Mouse (Mus musculus): ENCODE results near the gene Hist1h1a. TPM values are rescaled to one million over a fixed set of nuclear protein-coding genes. Genes with fewer than 3 reads are reported as not detected.
"Not testable (repeated sequence)": the region's sequence is repeated elsewhere in the genome, so short reads cannot be mapped to it uniquely, and the experiment has no call there.

The Hist1h1a gene
- polyA plus RNA-seq, 1 experiment from 2014 or later: 4.3 TPM

DNA sequence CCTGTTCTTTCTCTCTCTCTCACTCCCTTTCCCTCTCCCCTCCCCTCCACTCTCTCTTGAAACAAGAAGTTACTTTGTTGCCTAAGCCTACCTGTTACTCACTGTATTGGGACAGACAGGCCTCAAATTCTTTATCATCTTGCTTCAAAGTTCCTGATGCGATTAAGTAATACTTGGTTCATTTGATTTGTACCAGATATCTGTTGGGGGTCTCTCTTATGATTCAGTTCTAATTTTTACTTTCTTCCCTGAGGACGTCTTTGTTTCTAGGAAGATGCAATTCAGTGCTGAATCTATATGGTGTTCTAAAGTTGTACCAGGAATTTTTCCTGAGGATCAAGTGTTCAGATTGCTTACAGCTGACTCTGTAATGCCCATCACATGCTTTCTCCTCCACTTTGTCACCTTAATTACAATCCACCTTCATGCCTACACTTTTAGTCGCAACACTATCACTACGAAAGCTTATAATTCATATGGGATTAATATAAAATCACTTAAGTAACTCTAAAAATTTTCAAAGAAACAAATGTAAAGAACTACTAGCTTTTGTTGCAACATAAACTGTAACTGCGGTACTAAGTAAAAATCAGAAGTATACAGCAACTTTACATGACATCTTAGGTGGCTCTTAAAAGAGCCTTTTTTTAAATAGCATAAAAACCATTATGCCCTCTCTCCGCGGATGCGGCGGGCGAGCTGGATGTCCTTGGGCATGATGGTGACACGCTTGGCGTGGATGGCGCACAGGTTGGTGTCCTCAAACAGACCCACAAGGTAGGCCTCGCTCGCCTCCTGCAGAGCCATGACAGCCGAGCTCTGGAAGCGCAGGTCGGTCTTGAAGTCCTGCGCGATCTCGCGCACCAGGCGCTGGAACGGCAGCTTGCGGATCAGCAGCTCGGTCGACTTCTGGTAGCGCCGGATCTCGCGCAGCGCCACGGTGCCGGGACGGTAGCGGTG is 18.8 kb upstream of the Hist1h1a start:
- Histone ChIP-seq H3K4me2 (peak overlapping the region; percentile 66), H3K27me3 (no peaks in the 10 kb centered on the region), H3K4me1 (replicated peaks) (peaks cover 45% of the 10 kb centered on the region), H3K4me3 (replicated peaks) (peak overlapping the region; percentile 62), H3K9ac (peak overlapping the region; percentile 62), H3K36me3 (replicated peaks) (no peaks in the 10 kb centered on the region), H3K9me3 (replicated peaks) (no peaks in the 10 kb centered on the region), H3K27ac (replicated peaks) (peak overlapping the region; percentile 99)
- WGBS (ENCODE audit: insufficient replicate concordance): under 1% methylated on average over 19 of the region's 36 CpGs
- ATAC-seq (ENCODE audit: insufficient read depth): no peak

DNA sequence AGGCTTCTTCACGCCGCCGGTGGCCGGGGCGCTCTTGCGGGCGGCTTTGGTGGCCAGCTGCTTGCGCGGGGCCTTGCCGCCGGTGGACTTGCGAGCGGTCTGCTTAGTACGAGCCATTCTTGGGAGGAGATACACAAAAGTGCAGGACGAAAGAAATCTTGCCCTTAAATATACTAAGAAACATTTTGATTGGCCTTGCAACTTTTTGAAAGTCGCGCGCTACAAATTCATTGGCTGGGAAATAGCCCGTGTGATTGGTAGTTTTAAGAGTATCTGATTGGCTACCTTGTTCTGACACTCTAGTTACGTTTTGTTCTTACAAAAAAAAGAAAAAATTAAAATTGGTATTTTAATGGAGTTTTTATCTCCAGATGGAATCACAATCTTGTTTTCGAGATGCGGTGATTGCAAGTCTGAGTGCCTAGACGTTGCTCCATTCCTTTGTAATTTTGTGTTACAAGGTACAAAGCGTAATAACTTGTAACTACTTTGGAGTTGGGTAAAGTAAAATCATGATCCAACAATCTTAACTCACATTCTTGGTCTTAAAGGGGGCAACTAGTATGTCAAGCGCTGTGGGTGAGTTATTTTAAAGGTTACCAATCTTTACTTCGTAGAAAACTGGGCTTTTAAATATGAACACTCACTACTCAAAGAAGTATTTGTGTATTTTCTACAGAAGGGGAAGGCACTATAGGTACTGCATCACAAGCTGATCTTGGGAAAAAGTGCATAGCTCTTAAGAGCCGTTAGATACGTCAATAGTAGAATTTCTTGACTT is 17.9 kb upstream of the Hist1h1a start, which contains the start of gene Hist1h3c:
Gene Hist1h3c (minus strand): TSS at position 222 of the 781 bp plus-strand sequence.
- ATAC-seq (ENCODE audit: insufficient read depth): peak; percentile 53
- WGBS (ENCODE audit: insufficient replicate concordance): under 1% methylated on average over 28 of the region's 28 CpGs
- H3K27ac ChIP-seq (replicated peaks): peak within 1 kb of the TSS; percentile 99
- peaks cover 48% of the 10 kb centered on the region for H3K4me1 ChIP-seq (replicated peaks)
- no peaks in the 10 kb centered on the region for H3K9me3 ChIP-seq (replicated peaks)
- H3K36me3 ChIP-seq (replicated peaks): no peaks in the 10 kb centered on the region
- H3K4me3 ChIP-seq (replicated peaks): peak within 1 kb of the TSS; percentile 62
- no peaks in the 10 kb centered on the region for H3K27me3 ChIP-seq
- H3K4me2 ChIP-seq: peak within 1 kb of the TSS; percentile 66
- peak within 1 kb of the TSS; percentile 81 for H3K9ac ChIP-seq

DNA sequence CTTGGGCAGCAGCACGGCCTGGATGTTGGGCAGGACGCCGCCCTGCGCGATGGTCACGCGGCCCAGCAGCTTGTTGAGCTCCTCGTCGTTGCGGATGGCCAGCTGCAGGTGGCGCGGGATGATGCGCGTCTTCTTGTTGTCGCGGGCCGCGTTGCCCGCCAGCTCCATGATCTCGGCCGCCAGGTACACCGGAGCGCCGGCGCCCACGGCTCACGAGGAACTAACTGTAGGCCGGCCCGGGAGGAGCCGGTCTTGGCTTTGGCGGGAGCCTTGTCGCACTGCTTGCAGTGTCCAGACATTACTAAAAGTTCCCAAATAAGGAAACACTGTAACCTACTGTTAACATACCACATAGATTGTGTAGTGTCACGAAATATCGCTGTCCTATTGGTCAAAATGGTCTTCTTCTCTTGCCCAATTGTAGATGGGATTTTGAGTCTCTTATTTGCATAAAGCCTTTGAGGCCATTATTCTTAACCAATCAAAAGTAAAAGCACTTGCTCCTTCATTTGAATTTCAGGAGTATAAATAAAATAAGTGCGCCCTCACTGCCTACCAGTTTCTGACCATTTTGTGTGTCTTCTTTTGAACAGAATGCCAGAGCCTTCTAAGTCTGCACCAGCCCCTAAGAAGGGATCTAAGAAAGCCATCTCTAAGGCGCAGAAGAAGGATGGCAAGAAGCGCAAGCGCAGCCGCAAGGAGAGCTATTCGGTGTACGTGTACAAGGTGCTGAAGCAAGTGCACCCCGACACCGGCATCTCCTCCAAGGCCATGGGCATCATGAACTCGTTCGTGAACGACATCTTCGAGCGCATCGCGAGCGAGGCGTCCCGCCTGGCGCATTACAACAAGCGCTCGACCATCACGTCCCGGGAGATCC is 17.0 kb upstream of the Hist1h1a start, which contains the start of gene Hist1h2bb:
Gene Hist1h2bb (plus strand): TSS at position 534 of the 880 bp plus-strand sequence.
- 0% methylated on average over 45 of the region's 58 CpGs for WGBS (ENCODE audit: insufficient replicate concordance)
- Histone ChIP-seq H3K9ac (peak within 1 kb of the TSS; percentile 81), H3K4me2 (peak within 1 kb of the TSS; percentile 66), H3K4me1 (replicated peaks) (peaks cover 45% of the 10 kb centered on the region), H3K27ac (replicated peaks) (peak within 1 kb of the TSS; percentile 99), H3K4me3 (replicated peaks) (peak within 1 kb of the TSS; percentile 62)
- not testable (repeated sequence) for H3K36me3 ChIP-seq (replicated peaks); H3K27me3 ChIP-seq; H3K9me3 ChIP-seq (replicated peaks)
- peak; percentile 75 for ATAC-seq (ENCODE audit: insufficient read depth)

DNA sequence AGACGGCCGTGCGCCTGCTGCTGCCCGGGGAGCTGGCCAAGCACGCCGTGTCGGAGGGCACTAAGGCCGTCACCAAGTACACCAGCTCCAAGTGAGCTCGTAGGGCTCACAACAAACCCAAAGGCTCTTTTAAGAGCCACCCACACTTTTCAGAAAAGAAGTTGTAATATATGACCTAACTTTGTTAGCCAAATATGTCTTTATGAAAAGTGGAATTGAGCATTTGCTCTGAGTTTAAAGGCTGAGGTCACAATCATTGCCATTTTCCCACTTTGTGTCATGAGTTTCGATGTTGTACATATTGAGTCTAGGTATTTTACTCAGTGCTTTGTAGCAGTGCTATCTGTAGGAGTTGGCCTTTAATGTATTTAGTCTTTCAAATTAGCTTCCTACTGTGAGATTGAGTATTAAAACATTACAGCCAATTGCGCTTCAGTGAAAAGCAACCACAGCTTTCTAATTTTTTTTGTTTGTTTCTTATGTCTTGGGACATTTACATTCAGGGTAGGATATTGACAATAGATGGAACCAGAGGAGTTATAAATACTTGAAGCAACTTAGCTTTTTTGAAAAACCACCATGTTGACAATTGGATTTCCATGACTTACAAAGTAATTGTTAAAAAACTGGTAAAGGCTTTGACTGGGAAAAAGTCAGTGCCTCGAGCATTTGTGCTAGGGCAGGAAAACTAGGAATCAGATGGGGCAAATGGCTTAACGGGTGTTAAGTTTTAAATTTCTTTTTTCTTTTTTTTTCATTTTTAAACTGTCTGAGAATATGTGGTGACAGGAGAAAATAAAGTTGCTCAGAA is 16.2 kb upstream of the Hist1h1a start:
- H3K4me1 ChIP-seq (replicated peaks): peaks cover 38% of the 10 kb centered on the region
- no peaks in the 10 kb centered on the region for H3K9me3 ChIP-seq (replicated peaks)
- H3K4me3 ChIP-seq (replicated peaks): peak overlapping the region; percentile 62
- peak overlapping the region; percentile 66 for H3K4me2 ChIP-seq
- no peaks in the 10 kb centered on the region for H3K36me3 ChIP-seq (replicated peaks)
- 3% methylated on average over 13 of the region's 13 CpGs for WGBS (ENCODE audit: insufficient replicate concordance)
- peak overlapping the region; percentile 81 for H3K9ac ChIP-seq
- no peaks in the 10 kb centered on the region for H3K27me3 ChIP-seq
- peak overlapping the region; percentile 99 for H3K27ac ChIP-seq (replicated peaks)
- ATAC-seq (ENCODE audit: insufficient read depth): peak; percentile 20; the same call in 1 of the 2 replicates

DNA sequence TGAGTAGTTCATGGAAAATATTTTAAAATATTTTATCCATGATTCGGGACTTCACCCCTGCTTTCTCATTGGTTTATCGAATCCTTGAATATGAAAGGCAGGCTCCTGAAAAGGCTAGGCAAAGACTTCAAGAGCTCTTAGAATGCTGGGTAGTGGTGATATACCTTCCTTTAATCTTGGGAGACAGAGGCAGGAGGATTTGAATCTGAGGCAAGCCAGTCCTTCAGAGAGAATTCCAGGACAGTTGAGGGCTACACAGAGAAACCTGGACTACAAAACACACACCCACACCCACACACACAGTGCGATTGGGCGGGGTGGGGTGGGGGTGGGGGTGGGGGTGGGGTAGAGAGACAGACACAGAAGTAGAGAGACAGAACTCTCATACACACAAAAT is 15.6 kb upstream of the Hist1h1a start:
- Histone ChIP-seq H3K4me1 (replicated peaks) (peaks cover 36% of the 10 kb centered on the region), H3K27ac (replicated peaks) (peak overlapping the region; percentile 99), H3K27me3 (no peaks in the 10 kb centered on the region), H3K9ac (peak overlapping the region; percentile 81), H3K4me2 (peak overlapping the region; percentile 66), H3K4me3 (replicated peaks) (peak overlapping the region; percentile 62), H3K9me3 (replicated peaks) (no peaks in the 10 kb centered on the region), H3K36me3 (replicated peaks) (no peaks in the 10 kb centered on the region)
- no peak for ATAC-seq (ENCODE audit: insufficient read depth)
- 6% methylated on average over 4 of the region's 4 CpGs for WGBS (ENCODE audit: insufficient replicate concordance)

DNA sequence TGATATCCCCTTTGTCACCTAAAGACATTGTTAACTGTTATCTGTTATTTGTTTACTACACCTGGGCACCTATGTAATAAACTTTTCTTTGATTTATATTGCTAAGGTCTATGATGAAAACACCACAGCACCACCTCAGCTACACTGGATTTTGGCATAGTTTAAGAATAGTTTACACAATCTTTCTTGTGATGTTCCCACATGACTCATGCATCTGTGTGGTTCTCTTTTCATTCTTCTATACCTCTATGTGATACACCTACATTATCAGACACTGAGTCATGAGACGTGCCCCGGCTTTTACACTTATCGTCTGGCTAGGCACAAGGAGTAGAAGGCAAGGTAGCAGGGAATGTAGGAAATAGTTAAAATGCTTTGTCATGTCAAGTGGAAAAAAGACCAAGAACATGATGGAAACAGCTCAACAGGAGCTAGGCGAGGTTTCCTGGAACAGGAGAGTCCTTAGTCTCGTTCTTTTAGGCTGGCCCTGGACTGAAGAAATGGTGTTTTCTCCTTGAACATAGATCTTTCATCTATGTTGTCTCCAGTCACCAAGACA is 13.8 kb upstream of the Hist1h1a start:
- peak overlapping the region; percentile 99 for H3K27ac ChIP-seq (replicated peaks)
- peak overlapping the region; percentile 17 for H3K9ac ChIP-seq
- H3K4me1 ChIP-seq (replicated peaks): peaks cover 35% of the 10 kb centered on the region
- no peak overlapping the region for H3K4me2 ChIP-seq
- H3K9me3 ChIP-seq (replicated peaks): no peaks in the 10 kb centered on the region
- WGBS (ENCODE audit: insufficient replicate concordance): 76% methylated on average over 5 of the region's 5 CpGs
- H3K36me3 ChIP-seq (replicated peaks): no peaks in the 10 kb centered on the region
- no peaks in the 10 kb centered on the region for H3K27me3 ChIP-seq
- H3K4me3 ChIP-seq (replicated peaks): no peak overlapping the region
- ATAC-seq (ENCODE audit: insufficient read depth): no peak

DNA sequence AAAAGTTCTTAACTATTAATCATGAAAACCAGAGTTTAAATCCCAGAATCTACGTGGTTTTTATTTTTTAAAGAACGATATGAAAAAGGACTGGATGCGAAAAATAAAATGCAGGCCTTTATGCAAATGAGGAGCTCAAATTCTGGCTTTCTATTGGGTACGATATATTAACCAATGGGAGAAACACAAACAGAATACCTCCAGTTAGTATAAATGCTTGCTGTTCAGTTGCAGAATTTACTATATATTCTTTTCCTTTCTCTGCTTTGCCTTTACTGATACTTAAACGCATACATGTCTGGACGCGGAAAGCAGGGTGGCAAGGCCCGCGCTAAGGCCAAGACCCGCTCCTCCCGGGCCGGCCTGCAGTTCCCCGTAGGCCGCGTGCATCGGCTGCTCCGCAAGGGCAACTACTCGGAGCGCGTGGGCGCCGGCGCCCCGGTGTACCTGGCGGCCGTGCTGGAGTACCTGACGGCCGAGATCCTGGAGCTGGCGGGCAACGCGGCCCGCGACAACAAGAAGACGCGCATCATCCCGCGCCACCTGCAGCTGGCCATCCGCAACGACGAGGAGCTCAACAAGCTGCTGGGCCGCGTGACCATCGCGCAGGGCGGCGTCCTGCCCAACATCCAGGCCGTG is 12.5 kb upstream of the Hist1h1a start, which contains the start of gene Hist1h2ab:
Gene Hist1h2ab (plus strand): TSS at position 288 of the 639 bp plus-strand sequence.
- not testable (repeated sequence) for H3K9me3 ChIP-seq (replicated peaks); H3K36me3 ChIP-seq (replicated peaks); H3K27me3 ChIP-seq
- ATAC-seq (ENCODE audit: insufficient read depth): peak; percentile 35
- H3K9ac ChIP-seq: peak within 1 kb of the TSS; percentile 63
- peak within 1 kb of the TSS; percentile 66 for H3K4me2 ChIP-seq
- peak within 1 kb of the TSS; percentile 99 for H3K27ac ChIP-seq (replicated peaks)
- WGBS (ENCODE audit: insufficient replicate concordance): under 1% methylated on average over 35 of the region's 47 CpGs
- H3K4me1 ChIP-seq (replicated peaks): peaks cover 41% of the 10 kb centered on the region
- H3K4me3 ChIP-seq (replicated peaks): peak within 1 kb of the TSS; percentile 51

DNA sequence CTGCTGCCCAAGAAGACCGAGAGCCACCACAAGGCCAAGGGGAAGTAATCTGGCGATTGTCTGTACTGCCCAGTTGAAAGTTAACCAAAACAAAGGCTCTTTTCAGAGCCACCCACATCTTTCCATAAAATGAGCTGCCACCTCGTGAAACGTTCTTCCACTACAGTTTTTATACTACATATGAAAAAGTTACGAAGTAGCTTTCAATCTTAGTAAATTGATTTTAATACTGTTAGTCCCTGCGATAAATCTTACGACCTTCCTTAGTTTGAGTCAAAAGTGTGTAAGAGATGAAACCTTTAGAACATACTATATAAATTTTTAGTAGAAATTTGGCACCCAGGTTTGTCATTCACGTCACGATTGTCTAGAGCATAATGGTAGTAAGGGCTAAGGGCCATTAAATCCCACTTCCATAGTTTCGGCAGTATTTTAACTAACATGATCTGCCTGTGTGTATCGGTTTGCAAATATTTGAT is 11.9 kb upstream of the Hist1h1a start:
- peaks cover 46% of the 10 kb centered on the region for H3K4me1 ChIP-seq (replicated peaks)
- H3K9ac ChIP-seq: peak overlapping the region; percentile 63
- peak overlapping the region; percentile 66 for H3K4me2 ChIP-seq
- ATAC-seq (ENCODE audit: insufficient read depth): peak; percentile 11
- no peaks in the 10 kb centered on the region for H3K27me3 ChIP-seq
- H3K27ac ChIP-seq (replicated peaks): peak overlapping the region; percentile 99
- no peaks in the 10 kb centered on the region for H3K9me3 ChIP-seq (replicated peaks)
- under 1% methylated on average over 11 of the region's 11 CpGs for WGBS (ENCODE audit: insufficient replicate concordance)
- H3K36me3 ChIP-seq (replicated peaks): no peaks in the 10 kb centered on the region
- H3K4me3 ChIP-seq (replicated peaks): peak overlapping the region; percentile 51

DNA sequence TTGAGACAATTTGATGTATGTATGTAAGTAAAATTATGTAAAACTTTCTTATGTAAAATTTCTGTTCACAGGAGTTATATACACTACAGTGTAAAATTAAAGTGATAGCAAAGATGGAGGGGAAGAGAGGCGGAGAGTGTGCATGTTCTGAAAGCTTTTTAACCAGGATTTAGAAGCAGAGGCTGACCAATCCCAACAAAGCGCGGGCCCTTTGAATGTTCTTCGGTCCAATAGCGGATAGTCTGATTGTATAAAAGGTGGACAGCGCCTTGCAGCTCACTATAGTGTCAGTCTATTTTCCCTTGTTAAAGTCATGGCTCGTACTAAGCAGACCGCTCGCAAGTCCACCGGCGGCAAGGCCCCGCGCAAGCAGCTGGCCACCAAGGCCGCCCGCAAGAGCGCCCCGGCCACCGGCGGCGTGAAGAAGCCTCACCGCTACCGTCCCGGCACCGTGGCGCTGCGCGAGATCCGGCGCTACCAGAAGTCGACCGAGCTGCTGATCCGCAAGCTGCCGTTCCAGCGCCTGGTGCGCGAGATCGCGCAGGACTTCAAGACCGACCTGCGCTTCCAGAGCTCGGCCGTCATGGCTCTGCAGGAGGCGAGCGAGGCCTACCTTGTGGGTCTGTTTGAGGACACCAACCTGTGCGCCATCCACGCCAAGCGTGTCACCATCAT is 11.3 kb upstream of the Hist1h1a start, which contains the start of gene Hist1h3b:
Gene Hist1h3b (plus strand): TSS at position 201 of the 675 bp plus-strand sequence.
- H3K27me3 ChIP-seq; H3K9me3 ChIP-seq (replicated peaks); H3K36me3 ChIP-seq (replicated peaks): not testable (repeated sequence)
- Histone ChIP-seq H3K4me1 (replicated peaks) (peaks cover 47% of the 10 kb centered on the region), H3K4me2 (peak within 1 kb of the TSS; percentile 66), H3K27ac (replicated peaks) (peak within 1 kb of the TSS; percentile 99), H3K9ac (peak within 1 kb of the TSS; percentile 63), H3K4me3 (replicated peaks) (peak within 1 kb of the TSS; percentile 51)
- peak; percentile 73 for ATAC-seq (ENCODE audit: insufficient read depth)
- under 1% methylated on average over 22 of the region's 47 CpGs for WGBS (ENCODE audit: insufficient replicate concordance)
